Mouse (Mus musculus): ENCODE results near the gene Gcsam.

DNA sequence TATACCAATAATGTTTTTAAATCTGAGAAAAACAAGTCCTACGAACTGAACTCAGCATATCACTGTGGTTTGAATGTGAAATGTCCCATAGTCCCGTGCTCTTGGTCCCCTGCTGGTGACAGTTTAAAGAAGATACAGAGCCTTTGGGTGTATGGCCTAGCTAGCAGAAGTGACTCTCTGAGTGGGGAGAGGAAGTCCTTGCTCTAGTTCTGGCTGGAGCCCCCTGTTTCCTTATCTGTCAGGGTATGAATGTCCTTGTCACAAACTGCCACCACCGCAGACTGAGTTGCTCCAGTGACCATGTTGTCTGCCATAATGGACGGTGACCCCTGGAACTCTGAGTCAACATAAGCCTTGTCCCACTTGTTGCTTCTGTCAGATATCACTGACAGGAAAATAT lies 13.1 kb downstream of the Gcsam start:
- no peak for TF ChIP-seq CTCF (IDR thresholded peaks at IDR 0.05; ENCODE audit: low read depth)
- no peak for TF ChIP-seq EP300 (IDR thresholded peaks at IDR 0.05; ENCODE audit: low read depth)

All from heart, postnatal 0 days (tissue).